Mouse (Mus musculus) limb, embryonic 14.5 days (tissue): ENCODE measurements around the gene Olfr1234. TPM values are rescaled to one million over a fixed set of nuclear protein-coding genes. Genes with fewer than 3 reads are reported as not detected.

Source experiments
- ATAC-seq: fragments of 200-750 bp; cut with Nextera tagmentation; 2 replicates; pipeline ENCODE4 v1.8.0; 2017; ENCODE audit warnings: low read depth, moderate number of reproducible peaks, moderate TSS enrichment; ENCODE audit not compliant: low FRiP score
- DNase-seq: peaks from one replicate; pipeline ENCODE4 v3.0.0-alpha.2; 2015; ENCODE audit warnings: low spot score
- H3K27ac ChIP-seq: fragments of 300-500 bp; sonication (generic); replicated peaks from 2 replicates; pipeline ENCODE4 v1.5.1; 2014; ENCODE audit warnings: low read depth, mild to moderate bottlenecking, low read length, moderate library complexity, mixed read lengths
- H3K27me3 ChIP-seq: fragments of 300-500 bp; sonication (generic); 2 replicates; pipeline ENCODE4 v1.6.1; 2014; ENCODE audit warnings: low read length, mixed read lengths; ENCODE audit not compliant: control insufficient read depth, insufficient read depth
- H3K36me3 ChIP-seq: fragments of 300-500 bp; sonication (generic); 2 replicates; pipeline ENCODE4 v1.6.1; 2014; ENCODE audit warnings: mild to moderate bottlenecking, low read length, moderate library complexity, mixed read lengths; ENCODE audit not compliant: control insufficient read depth, insufficient read depth
- H3K4me1 ChIP-seq: fragments of 300-500 bp; sonication (generic); 2 replicates; pipeline ENCODE4 v1.6.1; 2014; ENCODE audit warnings: antibody characterized with exemption, low read length, mixed read lengths; ENCODE audit not compliant: control insufficient read depth, insufficient read depth
- H3K4me2 ChIP-seq: fragments of 300-500 bp; sonication (generic); replicated peaks from 2 replicates; pipeline ENCODE4 v1.6.1; 2014; ENCODE audit warnings: low read depth, mild to moderate bottlenecking, low read length, moderate library complexity; ENCODE audit not compliant: severe bottlenecking
- H3K4me3 ChIP-seq: fragments of 300-500 bp; sonication (generic); replicated peaks from 2 replicates; pipeline ENCODE4 v1.5.1; 2014; ENCODE audit warnings: low read length
- H3K9ac ChIP-seq: fragments of 300-500 bp; sonication (generic); 2 replicates; pipeline ENCODE4 v1.6.1; 2014; ENCODE audit warnings: mild to moderate bottlenecking, low read depth, low read length, moderate library complexity; ENCODE audit not compliant: severe bottlenecking
- H3K9me3 ChIP-seq: fragments of 300-500 bp; sonication (generic); 2 replicates; pipeline ENCODE4 v1.6.1; 2016; ENCODE audit warnings: low read length; ENCODE audit not compliant: control insufficient read depth
- POLR2A ChIP-seq: fragments of 200-500 bp; IDR thresholded peaks from 2 replicates; pipeline ENCODE4 v1.8.0; 2012; ENCODE audit warnings: inconsistent platforms, mild to moderate bottlenecking, moderate library complexity, borderline replicate concordance; ENCODE audit not compliant: insufficient read depth, insufficient read length; ENCODE audit errors: extremely low read depth
- whole genome bisulfite sequencing: fragments of 180-500 bp; shearing (Covaris S2); extraction: QIAGEN DNeasy Blood & Tissue Kit; methylation state at CpG from one replicate; pipeline ENCODE4 v1.1.7; 2014; 5-methylcytosine and 5-hydroxymethylcytosine counted together
- polyA plus RNA-seq, 2 experiments: library from polyadenylated mRNA; depleted of rRNA in 1 of 2; stranded (reverse) in 1 of 2; unstranded in 1 of 2; fragments of >200 nt; fragmentation: Nextera tagmentation in 1 of 2; extraction: Ambion mirVana in 1 of 2; gene quantifications; 2 replicates each; pipeline versions ENCODE4 v1.2.1 to v1.2.3; 2012 to 2014

The Olfr1234 gene
- polyA plus RNA-seq (2012; rRNA removed) (not detected in 2 replicates), polyA plus RNA-seq (2014; fragmentation: Nextera tagmentation; extraction: Ambion mirVana) (not detected in 2 replicates)

DNA sequence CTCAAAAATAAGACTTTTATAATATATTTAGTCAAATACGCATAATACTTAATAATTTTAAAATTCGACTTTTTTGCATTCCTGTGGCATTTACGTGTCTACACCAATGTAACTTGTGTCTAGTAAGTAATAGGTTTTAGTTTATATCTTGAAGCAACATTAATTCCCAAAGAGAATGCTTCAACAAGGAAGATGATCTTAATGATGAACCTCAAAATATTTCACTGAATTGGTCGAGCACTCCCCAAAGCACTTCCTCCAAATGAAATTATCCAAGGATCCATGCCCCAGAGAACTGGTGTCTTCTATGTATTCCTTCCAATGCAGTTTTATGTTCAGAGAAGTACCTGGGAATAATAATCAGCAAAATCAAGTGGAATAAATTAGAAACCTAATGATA, at the start of gene Olfr1234:
Olfr1234 (minus strand) TSS at position 101 of the 400 bp plus-strand sequence.
- H3K9me3 ChIP-seq, result no peaks in the 10 kb centered on the region
- 85% methylated on average over 4 of the region's 4 CpGs for WGBS
- H3K4me2 ChIP-seq, result no peak within 1 kb of the TSS
- TF ChIP-seq POLR2A, result no peak
- no peak within 1 kb of the TSS for H3K9ac ChIP-seq
- no peaks in the 10 kb centered on the region for H3K4me1 ChIP-seq
- no peak for DNase-seq
- H3K4me3 ChIP-seq, result no peak within 1 kb of the TSS
- H3K27me3 ChIP-seq, result no peaks in the 10 kb centered on the region
- no peak within 1 kb of the TSS for H3K27ac ChIP-seq
- H3K36me3 ChIP-seq, result no peaks in the 10 kb centered on the region
- ATAC-seq, result no peak

DNA sequence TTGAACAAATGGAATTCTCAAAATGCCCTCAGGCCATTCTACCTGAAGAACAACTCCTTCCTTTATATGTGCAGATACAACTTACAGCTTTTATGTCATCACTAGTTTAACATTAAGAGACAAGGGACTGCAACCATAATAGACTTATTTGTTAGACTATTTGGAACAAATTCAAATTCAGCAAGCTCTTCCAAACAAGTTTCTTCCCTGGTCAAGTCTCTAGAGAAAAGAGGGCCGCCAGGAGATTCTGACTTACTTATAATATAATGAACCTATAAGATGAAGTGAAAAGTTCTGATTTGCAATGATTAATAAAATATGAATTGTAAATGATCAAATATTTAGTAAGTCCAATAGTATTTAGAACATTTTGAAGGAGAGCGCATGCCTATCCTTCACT, 44.9 kb upstream of the Olfr1234 start, which contains the start of gene Olfr1238:
Olfr1238 (minus strand) TSS at position 101 of the 400 bp plus-strand sequence.
- H3K4me3 ChIP-seq, result no peak within 1 kb of the TSS
- H3K27ac ChIP-seq, result no peak within 1 kb of the TSS
- no peak for TF ChIP-seq POLR2A
- no peaks in the 10 kb centered on the region for H3K27me3 ChIP-seq
- no peaks in the 10 kb centered on the region for H3K36me3 ChIP-seq
- no peak within 1 kb of the TSS for H3K4me2 ChIP-seq
- H3K9ac ChIP-seq, result no peak within 1 kb of the TSS
- H3K9me3 ChIP-seq, result no peaks in the 10 kb centered on the region
- H3K4me1 ChIP-seq, result no peaks in the 10 kb centered on the region
- DNase-seq (no peak), ATAC-seq (no peak)
- WGBS, result 92% methylated on average over 2 of the region's 2 CpGs

DNA sequence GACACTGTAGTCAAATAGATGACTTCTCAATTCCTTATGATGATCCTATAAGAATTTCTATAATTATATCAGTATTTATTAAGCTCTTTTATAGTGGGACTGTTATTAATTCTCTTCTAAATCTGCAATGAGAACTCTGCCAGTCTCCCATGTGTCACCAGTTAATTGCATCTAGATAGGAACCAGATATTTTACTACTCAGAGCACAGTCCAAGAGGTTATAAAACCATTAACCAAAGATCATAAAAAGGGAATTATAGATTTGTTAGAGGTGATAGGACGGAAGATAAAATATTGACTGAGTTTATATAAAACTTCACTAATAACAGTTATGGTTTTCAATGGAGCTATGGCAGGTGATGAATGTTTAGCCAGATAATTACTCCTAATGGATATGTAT, 36.2 kb upstream of the Olfr1234 start:
- DNase-seq (no peak), ATAC-seq (no peak)
- WGBS, result 65% methylated on average over 1 of the region's 1 CpGs
- H3K4me1 ChIP-seq, result no peaks in the 10 kb centered on the region
- no peak overlapping the region for H3K4me2 ChIP-seq
- H3K36me3 ChIP-seq, result no peaks in the 10 kb centered on the region
- TF ChIP-seq POLR2A, result no peak
- no peak overlapping the region for H3K4me3 ChIP-seq
- H3K9ac ChIP-seq, result no peak overlapping the region
- H3K9me3 ChIP-seq, result no peaks in the 10 kb centered on the region
- H3K27me3 ChIP-seq, result no peaks in the 10 kb centered on the region
- no peak overlapping the region for H3K27ac ChIP-seq

DNA sequence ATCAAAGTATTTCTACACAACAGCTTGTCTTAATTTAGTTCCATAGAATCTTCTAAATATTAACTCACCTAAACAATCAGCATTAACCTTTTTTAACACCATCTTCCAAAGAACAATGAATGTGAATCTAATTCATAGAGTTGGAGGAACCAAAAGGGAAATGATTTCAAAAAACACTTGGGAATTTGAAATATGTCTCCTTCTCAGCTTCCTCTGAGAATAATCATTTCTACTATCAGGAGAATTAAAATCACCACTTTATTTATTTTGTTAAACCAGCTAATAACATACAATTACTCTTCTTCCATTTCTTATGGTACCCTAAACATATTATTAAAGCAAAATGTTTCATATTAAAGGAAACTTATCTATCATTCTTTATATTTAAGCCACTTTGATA, 22.4 kb downstream of the Olfr1234 start, which contains the start of gene Olfr1233:
Olfr1233 (minus strand) TSS at position 101 of the 400 bp plus-strand sequence.
- ATAC-seq, result no peak
- Histone ChIP-seq H3K4me3 (no peak within 1 kb of the TSS), H3K36me3 (no peaks in the 10 kb centered on the region)

DNA sequence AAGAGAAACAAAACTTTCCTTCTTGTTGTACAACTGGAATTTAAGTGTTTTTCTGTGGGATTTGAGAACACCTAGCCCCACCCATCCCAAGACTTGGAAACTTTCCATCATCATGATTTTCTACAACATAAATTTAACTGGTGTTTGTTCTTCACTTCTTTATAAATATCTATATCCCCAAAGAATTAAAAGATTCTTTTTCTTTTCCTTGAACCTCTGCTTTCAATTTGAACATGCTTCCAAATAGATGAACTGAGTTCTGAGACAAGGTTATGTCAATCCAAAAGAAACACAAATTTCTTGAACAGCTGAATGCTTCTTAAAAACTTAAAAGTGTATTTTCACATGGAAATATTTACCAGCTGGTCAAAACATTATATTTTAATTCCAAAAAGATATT, 35.1 kb downstream of the Olfr1234 start, which contains the start of gene Olfr1232:
Olfr1232 (minus strand) TSS at position 101 of the 400 bp plus-strand sequence.
- H3K4me1 ChIP-seq, result no peaks in the 10 kb centered on the region
- no peaks in the 10 kb centered on the region for H3K9me3 ChIP-seq
- TF ChIP-seq POLR2A, result no peak
- H3K4me3 ChIP-seq, result no peak within 1 kb of the TSS
- ATAC-seq (no peak), DNase-seq (no peak)
- H3K9ac ChIP-seq, result no peak within 1 kb of the TSS
- H3K27me3 ChIP-seq, result no peaks in the 10 kb centered on the region
- H3K4me2 ChIP-seq, result no peak within 1 kb of the TSS
- no peak within 1 kb of the TSS for H3K27ac ChIP-seq
- H3K36me3 ChIP-seq, result no peaks in the 10 kb centered on the region

More for the DNA sequence above, 22.4 kb downstream of the Olfr1234 start, which contains the start of gene Olfr1233:
- no peak for TF ChIP-seq POLR2A
- H3K4me1 ChIP-seq, result no peaks in the 10 kb centered on the region
- no peak for DNase-seq
- H3K27me3 ChIP-seq, result no peaks in the 10 kb centered on the region
- no peak within 1 kb of the TSS for H3K4me2 ChIP-seq
- no peak within 1 kb of the TSS for H3K27ac ChIP-seq
- no peak within 1 kb of the TSS for H3K9ac ChIP-seq
- H3K9me3 ChIP-seq, result no peaks in the 10 kb centered on the region

Other genes with a start within 250 kb of the Olfr1234 start
- gene Olfr1221, start 247.6 kb downstream of the Olfr1234 start, polyA plus RNA-seq (2012; rRNA removed), result not detected in 2 replicates
- not detected in 2 replicates for gene Olfr1221, start 247.6 kb downstream of the Olfr1234 start, polyA plus RNA-seq (2014; fragmentation: Nextera tagmentation; extraction: Ambion mirVana)
- gene Olfr1222, start 231.8 kb downstream of the Olfr1234 start, polyA plus RNA-seq (2012; rRNA removed), result not detected in 2 replicates
- gene Olfr1222, start 231.8 kb downstream of the Olfr1234 start, polyA plus RNA-seq (2014; fragmentation: Nextera tagmentation; extraction: Ambion mirVana), result not detected in 2 replicates
- not detected in 2 replicates for gene Olfr1223, start 213.3 kb downstream of the Olfr1234 start, polyA plus RNA-seq (2012; rRNA removed)
- not detected in 2 replicates for gene Olfr1223, start 213.3 kb downstream of the Olfr1234 start, polyA plus RNA-seq (2014; fragmentation: Nextera tagmentation; extraction: Ambion mirVana)
- not detected in 2 replicates for gene Olfr1224-ps1, start 200.8 kb downstream of the Olfr1234 start, polyA plus RNA-seq (2012; rRNA removed)
- not detected in 2 replicates for gene Olfr1224-ps1, start 200.8 kb downstream of the Olfr1234 start, polyA plus RNA-seq (2014; fragmentation: Nextera tagmentation; extraction: Ambion mirVana)
- gene Olfr1225, start 190.2 kb downstream of the Olfr1234 start, polyA plus RNA-seq (2012; rRNA removed), result not detected in 2 replicates
- gene Olfr1225, start 190.2 kb downstream of the Olfr1234 start, polyA plus RNA-seq (2014; fragmentation: Nextera tagmentation; extraction: Ambion mirVana), result not detected in 2 replicates
- gene Olfr1226, start 164.8 kb downstream of the Olfr1234 start, polyA plus RNA-seq (2012; rRNA removed), result not detected in 2 replicates
- gene Olfr1226, start 164.8 kb downstream of the Olfr1234 start, polyA plus RNA-seq (2014; fragmentation: Nextera tagmentation; extraction: Ambion mirVana), result not detected in 2 replicates
- not detected in 2 replicates for gene Olfr1228, start 110.8 kb downstream of the Olfr1234 start, polyA plus RNA-seq (2012; rRNA removed)
- gene Olfr1228, start 110.8 kb downstream of the Olfr1234 start, polyA plus RNA-seq (2014; fragmentation: Nextera tagmentation; extraction: Ambion mirVana), result not detected in 2 replicates
- gene Olfr1229, start 76.9 kb downstream of the Olfr1234 start, polyA plus RNA-seq (2012; rRNA removed), result not detected in 2 replicates
- gene Olfr1229, start 76.9 kb downstream of the Olfr1234 start, polyA plus RNA-seq (2014; fragmentation: Nextera tagmentation; extraction: Ambion mirVana), result not detected in 2 replicates
- not detected in 2 replicates for gene Olfr1230, start 67.6 kb downstream of the Olfr1234 start, polyA plus RNA-seq (2012; rRNA removed)
- not detected in 2 replicates for gene Olfr1230, start 67.6 kb downstream of the Olfr1234 start, polyA plus RNA-seq (2014; fragmentation: Nextera tagmentation; extraction: Ambion mirVana)
- not detected in 2 replicates for gene Olfr1231, start 57.8 kb downstream of the Olfr1234 start, polyA plus RNA-seq (2012; rRNA removed)
- not detected in 2 replicates for gene Olfr1231, start 57.8 kb downstream of the Olfr1234 start, polyA plus RNA-seq (2014; fragmentation: Nextera tagmentation; extraction: Ambion mirVana)
- not detected in 2 replicates for gene Olfr1232, start 35.2 kb downstream of the Olfr1234 start, polyA plus RNA-seq (2012; rRNA removed)
- not detected in 2 replicates for gene Olfr1232, start 35.2 kb downstream of the Olfr1234 start, polyA plus RNA-seq (2014; fragmentation: Nextera tagmentation; extraction: Ambion mirVana)
- gene Olfr1233, start 22.5 kb downstream of the Olfr1234 start, polyA plus RNA-seq (2012; rRNA removed), result not detected in 2 replicates
- not detected in 2 replicates for gene Olfr1233, start 22.5 kb downstream of the Olfr1234 start, polyA plus RNA-seq (2014; fragmentation: Nextera tagmentation; extraction: Ambion mirVana)
- gene Olfr1238, start 44.8 kb upstream of the Olfr1234 start, polyA plus RNA-seq (2012; rRNA removed), result not detected in 2 replicates
- gene Olfr1238, start 44.8 kb upstream of the Olfr1234 start, polyA plus RNA-seq (2014; fragmentation: Nextera tagmentation; extraction: Ambion mirVana), result not detected in 2 replicates
- gene Olfr1239, start 55.5 kb upstream of the Olfr1234 start, polyA plus RNA-seq (2012; rRNA removed), result not detected in 2 replicates
- gene Olfr1239, start 55.5 kb upstream of the Olfr1234 start, polyA plus RNA-seq (2014; fragmentation: Nextera tagmentation; extraction: Ambion mirVana), result not detected in 2 replicates
- gene Olfr1240, start 78.1 kb upstream of the Olfr1234 start, polyA plus RNA-seq (2012; rRNA removed), result not detected in 2 replicates
- not detected in 2 replicates for gene Olfr1240, start 78.1 kb upstream of the Olfr1234 start, polyA plus RNA-seq (2014; fragmentation: Nextera tagmentation; extraction: Ambion mirVana)
- gene Olfr1241, start 122.3 kb upstream of the Olfr1234 start, polyA plus RNA-seq (2012; rRNA removed), result not detected in 2 replicates
- not detected in 2 replicates for gene Olfr1241, start 122.3 kb upstream of the Olfr1234 start, polyA plus RNA-seq (2014; fragmentation: Nextera tagmentation; extraction: Ambion mirVana)
- gene Olfr1242, start 133.5 kb upstream of the Olfr1234 start, polyA plus RNA-seq (2012; rRNA removed), result not detected in 2 replicates
- not detected in 2 replicates for gene Olfr1242, start 133.5 kb upstream of the Olfr1234 start, polyA plus RNA-seq (2014; fragmentation: Nextera tagmentation; extraction: Ambion mirVana)
- not detected in 2 replicates for gene Olfr1243, start 166.6 kb upstream of the Olfr1234 start, polyA plus RNA-seq (2012; rRNA removed)
- not detected in 2 replicates for gene Olfr1243, start 166.6 kb upstream of the Olfr1234 start, polyA plus RNA-seq (2014; fragmentation: Nextera tagmentation; extraction: Ambion mirVana)
- not detected in 2 replicates for gene Olfr1245, start 213.6 kb upstream of the Olfr1234 start, polyA plus RNA-seq (2012; rRNA removed)
- not detected in 2 replicates for gene Olfr1245, start 213.6 kb upstream of the Olfr1234 start, polyA plus RNA-seq (2014; fragmentation: Nextera tagmentation; extraction: Ambion mirVana)
- gene Olfr1246, start 228.3 kb upstream of the Olfr1234 start, polyA plus RNA-seq (2012; rRNA removed), result not detected in 2 replicates
- not detected in 2 replicates for gene Olfr1246, start 228.3 kb upstream of the Olfr1234 start, polyA plus RNA-seq (2014; fragmentation: Nextera tagmentation; extraction: Ambion mirVana)
- not detected in 2 replicates for gene Olfr1247, start 249.3 kb upstream of the Olfr1234 start, polyA plus RNA-seq (2012; rRNA removed)
- not detected in 2 replicates for gene Olfr1247, start 249.3 kb upstream of the Olfr1234 start, polyA plus RNA-seq (2014; fragmentation: Nextera tagmentation; extraction: Ambion mirVana)